ENCODE assay signal across 25 mouse cellular contexts in genomic region chr3:142965604-142966003, GRCm38 (mm10).
DNase-seq lines count a peak whose midpoint lies in the region; ATAC-seq and TF ChIP-seq lines count a peak whose summit lies in the region.
"Had no signal": no experiment of that assay in that cellular context is flagged by ENCODE, and none has a peak within 500 bp of the region (broad histone marks: within the 10 kb centered on the region; RNA-seq: fewer than 3 reads in every experiment).

No protein-coding gene starts in this region.

- no peaks in the 10 kb centered on the region for H3K9me3 ChIP-seq in heart, embryonic 10.5 days
- no peaks in the 10 kb centered on the region for H3K9me3 ChIP-seq in kidney, embryonic 16.5 days (ENCODE audit: low read length)
- no peaks in the 10 kb centered on the region for H3K9me3 ChIP-seq in lung, postnatal 0 days (ENCODE audit: low read length)
- H3K9me3 ChIP-seq: embryonic facial prominence, embryonic 10.5 days; embryonic facial prominence, embryonic 12.5 days; forebrain, embryonic 13.5 days; G1E had no signal

- H3K4me1 ChIP-seq in heart, embryonic 10.5 days = no peaks in the 10 kb centered on the region
- 0 out of 2 replicates have a peak, but pooled peaks cover 3% of the 10 kb centered on the region for H3K4me1 ChIP-seq in kidney, embryonic 16.5 days (ENCODE audit: insufficient read depth, low read length)
- H3K4me1 ChIP-seq in lung, postnatal 0 days (ENCODE audit: insufficient read depth, low read depth, low read length) = no peaks in the 10 kb centered on the region
- H3K4me1 ChIP-seq: embryonic facial prominence, embryonic 10.5 days; embryonic facial prominence, embryonic 12.5 days; forebrain, embryonic 13.5 days had no signal

- H3K9ac ChIP-seq in kidney, embryonic 16.5 days (replicated peaks; ENCODE audit: low read length) = no peak overlapping the region
- no peak overlapping the region for H3K9ac ChIP-seq in lung, postnatal 0 days (replicated peaks; ENCODE audit: low read depth)
- H3K9ac ChIP-seq: embryonic facial prominence, embryonic 12.5 days; forebrain, embryonic 13.5 days had no signal

- 83% methylated on average over 4 of the region's 4 CpGs for WGBS in heart, embryonic 10.5 days
- WGBS in kidney, embryonic 16.5 days = 55% methylated on average over 4 of the region's 4 CpGs
- WGBS in lung, postnatal 0 days = 62% methylated on average over 4 of the region's 4 CpGs

- DNase-seq in heart, adult 11 months = peak; percentile 24
- no peak for DNase-seq in heart, embryonic 10.5 days (ENCODE audit: low spot score)
- DNase-seq in kidney, postnatal 36 days = no peak
- peak; percentile 26 for DNase-seq in kidney, postnatal 10 days
- no peak for DNase-seq in kidney, adult 18-20 months
- peak; percentile 31 for DNase-seq in lung, postnatal 0 days (ENCODE audit: low spot score)
- no peak for DNase-seq in lung, postnatal 36 days
- DNase-seq: adrenal gland, adult 8-10 months; adrenal gland, postnatal 14 days; adrenal gland, postnatal 36 days; B cell, adult 2 months; cerebellum, adult 11-12 months; cerebellum, adult 2 months; cerebellum, adult 9-10 months; cerebellum, postnatal 10 days; cerebellum, postnatal 25 days had no signal

- no peak overlapping the region for H3K4me2 ChIP-seq in kidney, embryonic 16.5 days (replicated peaks; ENCODE audit: low read depth, low read length)
- H3K4me2 ChIP-seq in lung, postnatal 0 days (replicated peaks; ENCODE audit: low read depth, low read length) = no peak overlapping the region
- H3K4me2 ChIP-seq: embryonic facial prominence, embryonic 12.5 days; forebrain, embryonic 13.5 days had no signal

- no peaks in the 10 kb centered on the region for H3K27me3 ChIP-seq in heart, embryonic 10.5 days (ENCODE audit: insufficient read depth, poor library complexity, severe bottlenecking)
- no peaks in the 10 kb centered on the region for H3K27me3 ChIP-seq in kidney, embryonic 16.5 days (ENCODE audit: insufficient read depth, low read length)
- H3K27me3 ChIP-seq in lung, postnatal 0 days (replicated peaks; ENCODE audit: insufficient read depth, low read length) = no peaks in the 10 kb centered on the region
- H3K27me3 ChIP-seq: CH12.LX; embryonic facial prominence, embryonic 12.5 days; forebrain, embryonic 13.5 days; Patski had no signal

- no peak overlapping the region for H3K4me3 ChIP-seq in heart, embryonic 10.5 days
- H3K4me3 ChIP-seq in kidney, embryonic 16.5 days (ENCODE audit: low read length) = no peak overlapping the region
- H3K4me3 ChIP-seq in lung, postnatal 0 days (ENCODE audit: low read depth, low read length) = no peak overlapping the region
- H3K4me3 ChIP-seq: embryonic facial prominence, embryonic 10.5 days; embryonic facial prominence, embryonic 12.5 days; forebrain, embryonic 13.5 days had no signal

- peak; percentile 69; the same call in 1 of the 2 replicates for ATAC-seq in kidney, embryonic 16.5 days (ENCODE audit: low FRiP score, low TSS enrichment)
- no peak; the same call in 1 of the 2 replicates for ATAC-seq in lung, postnatal 0 days
- ATAC-seq: activated CD4-positive, CD25-positive, alpha-beta regulatory T cell, adult 4 months; CD4-positive, CD25-positive, alpha-beta regulatory T cell, adult 4 months; forebrain, embryonic 13.5 days; Patski had no signal

- TF ChIP-seq CTCF in lung, postnatal 0 days (IDR thresholded peaks at IDR 0.05) = no peak

- no peaks in the 10 kb centered on the region for H3K36me3 ChIP-seq in heart, embryonic 10.5 days
- no peaks in the 10 kb centered on the region for H3K36me3 ChIP-seq in kidney, embryonic 16.5 days (ENCODE audit: insufficient read depth, low read length)
- no peaks in the 10 kb centered on the region for H3K36me3 ChIP-seq in lung, postnatal 0 days (ENCODE audit: insufficient read depth, low read length)
- H3K36me3 ChIP-seq: embryonic facial prominence, embryonic 10.5 days; embryonic facial prominence, embryonic 12.5 days; G1E had no signal

- TF ChIP-seq EP300 in lung, postnatal 0 days (IDR thresholded peaks at IDR 0.05) = no peak

- no peak overlapping the region for H3K27ac ChIP-seq in heart, embryonic 10.5 days
- H3K27ac ChIP-seq in kidney, embryonic 16.5 days (ENCODE audit: low read length) = no peak overlapping the region
- H3K27ac ChIP-seq in lung, postnatal 0 days (ENCODE audit: low read length) = no peak overlapping the region
- H3K27ac ChIP-seq: embryonic facial prominence, embryonic 10.5 days; embryonic facial prominence, embryonic 12.5 days; forebrain, embryonic 13.5 days had no signal

Comparison
In these comparisons a context has a peak if more than half of its experiments do, and no peak if none do; other contexts are left out.
1. DNase-seq: peak in heart, adult 11 months (single experiment), kidney, postnatal 10 days (single experiment) and lung, postnatal 0 days (single experiment); none in heart, embryonic 10.5 days (single experiment), kidney, postnatal 36 days (0 of 2), kidney, adult 18-20 months (single experiment) and lung, postnatal 36 days (single experiment).